Mouse (Mus musculus) embryonic facial prominence, embryonic 15.5 days (tissue): Measurements from ENCODE around the gene Gm20388. TPM values are rescaled to one million over a fixed set of nuclear protein-coding genes. Genes with fewer than 3 reads are reported as not detected.

Experiments
- ATAC-seq: fragments of 200-750 bp; cut with Nextera tagmentation; 2 replicates; pipeline ENCODE4 v1.8.0; 2017; ENCODE audit warnings: low read depth, moderate TSS enrichment; ENCODE audit not compliant: insufficient number of reproducible peaks, low FRiP score, low TSS enrichment
- H3K27ac ChIP-seq: fragments of 300-500 bp; sonication (generic); replicated peaks from 2 replicates; pipeline ENCODE4 v1.5.1; 2015; ENCODE audit warnings: mild to moderate bottlenecking, inconsistent platforms
- H3K27me3 ChIP-seq: fragments of 300-500 bp; sonication (generic); 2 replicates; pipeline ENCODE4 v1.6.1; 2015; ENCODE audit warnings: inconsistent platforms
- H3K36me3 ChIP-seq: fragments of 300-500 bp; sonication (generic); 2 replicates; pipeline ENCODE4 v1.6.1; 2015; ENCODE audit warnings: mild to moderate bottlenecking, inconsistent platforms
- H3K4me1 ChIP-seq: fragments of 300-500 bp; sonication (generic); 2 replicates; pipeline ENCODE4 v1.6.1; 2015; ENCODE audit warnings: inconsistent platforms
- H3K4me2 ChIP-seq: fragments of 300-500 bp; sonication (generic); replicated peaks from 2 replicates; pipeline ENCODE4 v1.6.1; 2015; ENCODE audit warnings: mild to moderate bottlenecking, inconsistent platforms
- H3K4me3 ChIP-seq: fragments of 300-500 bp; sonication (generic); replicated peaks from 2 replicates; pipeline ENCODE4 v1.5.1; 2015; ENCODE audit warnings: mild to moderate bottlenecking, inconsistent platforms
- H3K9ac ChIP-seq: fragments of 300-500 bp; sonication (generic); 2 replicates; pipeline ENCODE4 v1.6.1; 2015; ENCODE audit warnings: inconsistent platforms
- H3K9me3 ChIP-seq: fragments of 300-500 bp; sonication (generic); replicated peaks from 2 replicates; pipeline ENCODE4 v1.6.1; 2016; ENCODE audit warnings: inconsistent platforms
- WGBS: fragments of 180-500 bp; shearing (Covaris S2); methylation state at CpG from one replicate; pipeline ENCODE4 v1.1.7; 2015; 5-methylcytosine and 5-hydroxymethylcytosine counted together
- polyA plus RNA-seq: library from polyadenylated mRNA; unstranded; fragments of >200 nt; fragmentation: Nextera tagmentation; extraction: Ambion mirVana; gene quantifications from 2 replicates; pipeline ENCODE4 v1.2.1, GENCODE M21; 2015

The Gm20388 gene
- polyA plus RNA-seq, 1 experiment from 2014 or later = 8.0 TPM

DNA sequence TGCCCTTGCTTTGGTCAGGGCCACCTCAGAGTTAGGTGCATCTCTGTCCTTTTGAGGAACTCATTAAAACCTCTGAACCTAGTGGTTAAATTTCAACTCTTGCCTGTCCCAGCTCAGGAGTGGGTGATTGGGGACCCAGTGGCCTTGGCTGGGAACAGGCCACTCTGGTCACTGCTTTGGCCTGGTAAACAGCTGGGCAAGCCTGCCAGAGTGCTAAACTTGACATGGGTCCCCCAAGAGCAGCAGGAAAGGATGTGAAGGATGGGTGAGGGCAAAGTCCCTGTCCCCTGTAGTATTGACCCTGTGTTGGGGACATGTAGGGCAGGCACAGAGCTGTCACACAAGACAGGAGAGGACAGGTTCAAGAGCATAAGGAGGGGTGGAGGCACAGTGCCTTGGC lies 2034.2 kb downstream of the Gm20388 start, which contains the start of gene Car5a:
Gene Car5a (minus strand): TSS at position 74 of the 400 bp plus-strand sequence.
- H3K4me3 ChIP-seq = no peak within 1 kb of the TSS
- no peaks in the 10 kb centered on the region for H3K9me3 ChIP-seq
- peaks cover 27% of the 10 kb centered on the region for H3K4me1 ChIP-seq
- no peaks in the 10 kb centered on the region for H3K36me3 ChIP-seq
- no peak within 1 kb of the TSS for H3K27ac ChIP-seq
- H3K27me3 ChIP-seq = no peaks in the 10 kb centered on the region
- no peak within 1 kb of the TSS for H3K4me2 ChIP-seq
- no peak for ATAC-seq
- no peak within 1 kb of the TSS for H3K9ac ChIP-seq

DNA sequence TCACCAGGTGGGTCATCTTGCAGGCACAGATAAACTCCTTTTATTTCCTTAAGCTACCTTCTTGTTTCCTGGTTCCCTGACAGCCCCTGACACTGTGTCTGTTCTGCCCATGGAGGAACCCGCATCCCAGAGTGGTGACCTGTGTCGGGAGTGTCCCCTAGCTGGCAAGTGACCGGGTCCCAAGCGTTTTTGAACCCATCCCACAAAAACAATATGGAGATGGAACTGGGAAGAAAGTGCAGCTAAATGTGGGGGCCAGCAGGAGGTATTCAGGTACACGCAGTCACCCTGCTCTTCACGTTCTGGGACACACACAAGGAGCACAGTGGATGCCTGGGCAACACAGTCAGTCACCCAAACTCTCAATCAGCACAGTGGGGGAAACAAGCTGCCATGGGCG lies 2035.7 kb downstream of the Gm20388 start:
- Histone ChIP-seq H3K27me3 (no peaks in the 10 kb centered on the region), H3K4me2 (no peak overlapping the region), H3K9me3 (no peaks in the 10 kb centered on the region), H3K36me3 (no peaks in the 10 kb centered on the region), H3K4me3 (no peak overlapping the region), H3K4me1 (peaks cover 27% of the 10 kb centered on the region), H3K9ac (no peak overlapping the region), H3K27ac (no peak overlapping the region)
- WGBS = 81% methylated on average over 7 of the region's 7 CpGs
- ATAC-seq = no peak

DNA sequence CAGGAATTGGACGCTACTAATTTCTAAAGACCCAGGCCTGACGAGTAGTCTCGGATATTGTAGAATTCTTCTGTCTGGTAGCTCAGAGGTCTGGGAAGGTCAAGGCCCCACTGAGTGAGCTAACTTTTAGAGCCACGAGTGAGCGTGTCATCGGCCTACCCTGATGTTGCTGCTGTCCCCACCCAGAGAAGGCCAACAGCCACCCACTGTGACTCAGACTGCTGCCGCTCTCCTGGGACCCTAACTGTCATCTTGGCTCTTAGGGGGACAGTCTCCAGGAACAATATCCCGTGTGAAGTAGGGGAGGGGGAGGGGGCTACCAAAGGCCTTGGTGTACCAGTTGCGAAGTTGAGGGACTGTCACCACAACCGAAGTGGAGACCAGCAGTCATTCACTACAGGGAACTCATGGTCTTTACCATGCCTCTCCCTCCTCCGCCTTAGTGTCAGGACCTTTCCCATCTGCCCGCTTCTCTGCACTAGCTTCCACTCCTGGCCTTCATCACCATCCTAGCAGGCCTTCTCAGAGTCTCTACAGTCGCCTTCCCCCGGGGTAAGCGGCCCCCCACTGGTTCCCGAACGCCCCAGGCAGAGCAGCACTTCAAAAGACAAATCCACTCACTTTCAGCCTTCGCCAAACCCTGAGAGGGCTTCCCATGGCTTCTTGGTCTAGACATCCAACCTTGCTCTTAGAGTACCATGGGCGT lies 2036.6 kb downstream of the Gm20388 start:
- Histone ChIP-seq H3K27me3 (no peaks in the 10 kb centered on the region), H3K4me3 (peak overlapping the region; percentile 41), H3K9ac (peak overlapping the region; percentile 29), H3K9me3 (no peaks in the 10 kb centered on the region), H3K27ac (peak overlapping the region; percentile 93), H3K4me2 (peak overlapping the region; percentile 74), H3K4me1 (peaks cover 35% of the 10 kb centered on the region), H3K36me3 (no peaks in the 10 kb centered on the region)
- WGBS = 28% methylated on average over 19 of the region's 19 CpGs
- no peak for ATAC-seq

DNA sequence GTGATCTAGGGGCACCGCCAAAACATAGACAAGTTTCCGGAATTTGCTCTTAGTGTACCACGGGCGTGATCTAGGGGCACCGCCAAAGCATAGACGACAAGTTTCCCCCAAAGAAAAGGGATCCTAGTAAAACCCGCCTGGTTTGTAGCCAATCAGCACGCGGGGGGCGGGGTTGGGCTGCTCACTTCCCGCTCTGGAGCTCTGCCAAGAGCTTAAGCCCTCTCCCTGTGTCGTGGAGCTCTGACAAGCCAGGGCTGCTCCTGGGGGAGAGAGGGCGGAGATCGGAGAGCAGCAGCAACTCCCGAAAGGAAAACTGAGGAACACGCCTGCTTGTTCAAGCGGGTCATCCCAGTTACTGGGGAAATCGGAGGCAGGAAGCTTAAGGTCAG lies 2037.1 kb downstream of the Gm20388 start:
- Histone ChIP-seq H3K4me2 (peak overlapping the region; percentile 74), H3K36me3 (peaks cover 4% of the 10 kb centered on the region; the same call in 1 of the 2 replicates), H3K27me3 (no peaks in the 10 kb centered on the region), H3K9ac (peak overlapping the region; percentile 40), H3K4me1 (peaks cover 41% of the 10 kb centered on the region), H3K9me3 (no peaks in the 10 kb centered on the region), H3K4me3 (peak overlapping the region; percentile 41), H3K27ac (peak overlapping the region; percentile 93)
- ATAC-seq = peak; percentile 39; the same call in 1 of the 2 replicates
- under 1% methylated on average over 18 of the region's 18 CpGs for WGBS

DNA sequence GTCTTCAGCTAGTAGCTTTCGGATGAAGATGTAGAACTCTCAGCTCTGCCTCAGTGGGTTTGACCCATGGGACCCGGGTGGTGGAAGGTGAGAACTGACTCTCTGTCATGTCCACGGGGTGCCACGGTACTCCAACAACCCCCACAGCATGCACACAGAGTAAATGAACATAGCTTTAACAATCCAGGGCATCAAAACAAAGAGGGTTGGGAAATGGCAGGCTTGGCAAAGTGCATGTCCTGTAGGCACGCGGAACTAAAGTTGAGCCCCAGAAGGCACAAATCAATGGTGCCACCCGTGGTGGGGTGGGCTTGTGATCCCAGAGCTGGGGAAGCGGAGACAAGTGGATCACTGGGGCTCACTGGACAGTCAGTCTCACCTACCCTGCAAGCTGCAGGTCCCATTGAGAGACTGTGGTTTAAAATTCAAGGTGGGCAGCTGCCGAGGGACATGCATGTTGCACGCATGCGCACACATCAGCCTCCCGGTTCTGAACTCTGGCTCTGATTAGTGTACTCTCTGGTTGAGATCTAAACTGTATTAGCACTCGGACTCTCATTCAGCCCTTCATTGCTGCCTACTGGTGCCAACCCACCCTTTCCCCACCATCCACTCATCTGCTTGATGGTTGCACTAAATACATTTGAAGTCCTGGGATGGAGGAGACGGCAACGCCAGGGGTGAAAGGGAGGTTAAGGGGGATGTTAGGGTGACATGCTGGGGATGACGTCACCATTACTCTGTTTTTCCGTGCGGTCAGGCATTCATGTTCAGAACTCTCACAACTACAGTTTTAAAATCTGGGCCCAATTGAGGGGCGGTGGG lies 2037.9 kb downstream of the Gm20388 start:
- Histone ChIP-seq H3K36me3 (peaks cover 6% of the 10 kb centered on the region; the same call in 1 of the 2 replicates), H3K4me1 (peaks cover 49% of the 10 kb centered on the region), H3K27ac (peak overlapping the region; percentile 93), H3K9ac (peak overlapping the region; percentile 40), H3K9me3 (no peaks in the 10 kb centered on the region), H3K4me2 (peak overlapping the region; percentile 74), H3K27me3 (no peaks in the 10 kb centered on the region), H3K4me3 (peak overlapping the region; percentile 41)
- 53% methylated on average over 19 of the region's 19 CpGs for WGBS
- ATAC-seq = no peak

DNA sequence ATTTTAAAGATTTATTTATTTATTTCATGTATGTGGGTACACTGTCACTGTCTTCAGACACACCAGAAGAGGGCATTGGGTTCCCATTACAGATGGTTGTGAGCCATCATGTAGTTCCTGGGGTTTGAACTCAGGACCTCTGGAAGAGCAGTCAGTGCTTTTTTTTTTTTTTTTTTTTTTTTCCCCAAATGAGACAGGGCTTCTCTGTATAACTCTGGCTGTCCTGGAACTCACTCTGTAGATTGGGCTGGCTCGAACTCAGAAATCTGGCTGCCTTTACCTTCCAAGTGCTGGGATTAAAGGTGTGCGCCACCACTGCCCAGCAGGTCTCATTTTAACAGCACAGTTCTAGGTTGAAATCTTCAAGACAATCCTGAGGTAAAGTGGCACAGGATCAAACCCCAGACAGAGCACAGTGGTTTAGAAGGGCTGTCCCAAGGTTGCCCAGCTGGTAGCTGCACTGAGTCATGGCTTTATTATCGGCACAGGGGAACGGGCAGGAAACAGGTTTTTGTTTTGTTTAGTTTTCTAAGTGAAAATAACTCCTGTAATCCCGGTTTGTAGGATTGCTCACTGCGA lies 2038.7 kb downstream of the Gm20388 start, which contains the start of gene Banp:
Gene Banp (plus strand): TSS at position 529 of the 579 bp plus-strand sequence.
- Histone ChIP-seq H3K27me3 (no peaks in the 10 kb centered on the region), H3K9me3 (no peaks in the 10 kb centered on the region), H3K4me3 (peak within 1 kb of the TSS; percentile 93), H3K27ac (peak within 1 kb of the TSS; percentile 93), H3K36me3 (peaks cover 9% of the 10 kb centered on the region; the same call in 1 of the 2 replicates), H3K4me2 (peak within 1 kb of the TSS; percentile 77), H3K4me1 (peaks cover 54% of the 10 kb centered on the region), H3K9ac (peak within 1 kb of the TSS; percentile 97)
- WGBS = 56% methylated on average over 6 of the region's 6 CpGs
- ATAC-seq = no peak

DNA sequence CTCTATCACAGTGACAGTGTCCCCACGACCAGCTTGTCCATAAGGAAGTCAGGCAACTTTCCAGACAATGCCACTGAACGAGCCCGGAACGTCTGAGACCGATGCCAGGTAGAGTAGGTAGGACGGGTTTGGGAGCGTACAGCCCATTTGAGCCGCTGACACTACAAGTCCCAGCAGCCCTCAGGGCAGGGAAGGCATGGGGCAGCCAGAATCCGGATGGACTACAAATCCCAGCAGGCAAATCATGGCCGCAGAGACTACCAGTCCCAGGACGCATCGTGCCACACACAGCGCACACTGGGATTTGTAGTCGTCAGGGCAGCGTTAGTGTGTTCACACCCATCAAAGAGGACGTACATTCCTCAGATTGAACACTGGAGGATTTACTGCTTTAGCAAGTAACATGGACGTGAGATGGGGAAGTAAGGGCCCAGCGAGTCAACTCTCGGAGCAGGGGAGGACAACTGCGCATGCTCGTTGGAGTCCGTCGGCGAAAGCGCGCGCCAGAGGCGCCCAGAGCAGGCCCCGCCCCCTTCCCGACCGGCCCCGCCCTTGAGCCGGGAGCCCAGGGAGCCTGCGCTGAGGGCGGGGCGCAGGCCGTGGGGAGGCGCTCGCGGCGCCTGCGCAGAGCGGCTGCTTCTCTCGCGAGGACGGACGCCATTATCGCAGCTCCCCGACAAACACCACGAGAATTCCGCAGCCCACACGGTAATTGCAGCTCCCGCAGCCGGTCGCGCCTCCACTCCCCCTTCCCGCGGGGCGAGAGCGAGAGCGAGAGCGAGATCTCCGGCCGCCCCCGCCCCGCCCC lies 2039.5 kb downstream of the Gm20388 start:
- ATAC-seq = peak; percentile 95
- H3K4me1 ChIP-seq = peaks cover 60% of the 10 kb centered on the region
- WGBS = under 1% methylated on average over 63 of the region's 66 CpGs
- H3K9ac ChIP-seq = peak overlapping the region; percentile 97
- H3K4me2 ChIP-seq = peak overlapping the region; percentile 77
- no peaks in the 10 kb centered on the region for H3K27me3 ChIP-seq
- H3K36me3 ChIP-seq = peaks cover 11% of the 10 kb centered on the region
- H3K27ac ChIP-seq = peak overlapping the region; percentile 93
- peak overlapping the region; percentile 93 for H3K4me3 ChIP-seq
- H3K9me3 ChIP-seq = no peaks in the 10 kb centered on the region

DNA sequence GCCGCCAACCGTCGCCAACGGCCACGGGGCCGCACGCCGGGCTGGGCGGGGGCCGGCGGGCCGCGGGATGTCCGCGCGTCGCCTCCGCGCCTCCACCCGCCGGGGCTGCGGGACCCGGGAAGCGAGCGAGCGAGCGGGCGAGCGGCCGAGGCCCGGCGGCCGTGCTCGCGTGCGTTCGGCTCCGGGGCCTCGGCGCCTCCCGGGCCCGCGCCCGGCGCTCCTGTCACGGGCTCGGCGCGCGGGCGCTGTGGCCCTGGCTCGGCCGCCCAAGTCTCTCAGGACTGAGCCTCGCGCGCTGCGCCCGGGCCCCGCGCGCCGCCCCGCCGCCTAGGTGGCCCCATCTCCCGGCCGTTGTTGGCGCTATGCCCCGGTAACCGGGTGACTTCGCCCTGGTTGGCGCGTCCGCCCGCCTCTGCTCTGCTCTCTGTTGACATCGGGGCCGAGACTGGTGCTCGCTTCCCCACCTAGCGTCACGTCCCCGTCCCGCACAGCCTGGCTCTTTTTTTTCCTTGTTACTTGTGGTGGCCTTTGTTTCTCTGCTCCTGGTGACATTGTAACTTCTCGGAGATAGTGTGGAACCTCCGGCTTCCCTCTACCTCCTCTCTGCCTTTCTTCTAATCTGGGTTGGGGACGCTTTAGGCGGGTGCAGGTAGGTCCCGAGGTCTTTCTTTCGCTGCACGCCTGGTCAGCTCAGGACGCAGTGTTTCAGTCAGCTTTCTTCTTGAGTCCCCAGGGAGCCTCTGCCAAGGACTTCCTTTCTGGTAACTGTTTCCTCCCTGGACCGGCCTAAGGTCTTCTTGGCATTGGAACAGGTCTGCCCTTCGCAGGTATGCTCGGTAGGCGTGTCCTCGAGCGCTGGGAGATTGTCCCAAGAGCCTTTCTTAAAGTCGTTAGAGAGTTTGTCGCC lies 2040.4 kb downstream of the Gm20388 start:
- Histone ChIP-seq H3K9ac (peak overlapping the region; percentile 97), H3K4me1 (peaks cover 64% of the 10 kb centered on the region), H3K4me3 (peak overlapping the region; percentile 93), H3K9me3 (no peaks in the 10 kb centered on the region), H3K4me2 (peak overlapping the region; percentile 77), H3K27me3 (no peaks in the 10 kb centered on the region), H3K36me3 (peaks cover 17% of the 10 kb centered on the region), H3K27ac (peak overlapping the region; percentile 93)
- WGBS = under 1% methylated on average over 77 of the region's 97 CpGs
- no peak for ATAC-seq

DNA sequence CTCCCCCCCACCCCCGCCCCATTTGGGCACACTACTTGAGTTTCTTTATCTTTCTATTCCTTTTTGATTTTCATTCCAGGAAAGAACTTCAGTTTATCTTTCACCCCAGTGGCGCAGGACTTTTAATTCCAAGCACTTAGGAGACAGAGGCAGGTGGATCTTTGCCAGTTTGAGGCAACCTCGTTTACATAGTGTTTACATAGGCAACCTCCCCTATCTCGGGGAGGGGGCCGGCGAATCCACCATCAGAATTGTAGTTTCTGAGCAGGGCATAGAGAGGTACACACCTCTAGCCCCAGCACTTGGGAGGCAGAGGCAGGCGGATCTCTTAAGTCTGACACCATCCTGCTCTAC lies 2041.0 kb downstream of the Gm20388 start:
- Histone ChIP-seq H3K27ac (no peak overlapping the region), H3K4me3 (peak overlapping the region; percentile 93), H3K9ac (peak overlapping the region; percentile 97), H3K27me3 (no peaks in the 10 kb centered on the region), H3K9me3 (no peaks in the 10 kb centered on the region), H3K36me3 (peaks cover 17% of the 10 kb centered on the region), H3K4me1 (peaks cover 64% of the 10 kb centered on the region), H3K4me2 (peak overlapping the region; percentile 77)
- ATAC-seq = no peak
- 30% methylated on average over 7 of the region's 7 CpGs for WGBS

DNA sequence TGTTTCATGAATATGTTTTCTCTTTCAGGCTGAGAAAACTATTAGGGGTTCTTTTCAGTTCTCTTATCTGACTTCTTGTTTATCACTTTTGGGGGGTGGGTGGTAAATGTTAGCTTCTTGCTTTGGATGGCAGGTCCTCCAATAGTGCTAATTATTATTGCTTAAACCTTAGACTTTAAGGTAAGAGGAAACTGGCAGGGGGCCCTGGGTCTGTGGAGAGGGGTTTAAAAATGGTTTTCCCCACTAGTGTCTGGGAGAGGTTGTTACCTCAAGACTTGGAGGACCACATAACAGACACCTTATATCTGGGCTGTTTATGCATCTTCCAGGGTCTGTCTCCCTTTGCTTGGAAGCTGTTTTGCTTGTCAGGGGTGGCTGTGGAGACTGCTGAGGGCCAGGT lies 2041.5 kb downstream of the Gm20388 start:
- ATAC-seq = no peak
- Histone ChIP-seq H3K9ac (no peak overlapping the region), H3K36me3 (peaks cover 17% of the 10 kb centered on the region), H3K4me1 (peaks cover 62% of the 10 kb centered on the region), H3K27me3 (no peaks in the 10 kb centered on the region), H3K27ac (no peak overlapping the region), H3K4me2 (peak overlapping the region; percentile 77), H3K9me3 (no peaks in the 10 kb centered on the region), H3K4me3 (no peak overlapping the region; the same call in 1 of the 2 replicates)
